Mouse (Mus musculus) ES-Bruce4 (cell line): ENCODE results near the gene Gramd1c.

ENCODE experiments used
- CTCF ChIP-seq: IDR thresholded peaks from one replicate; pipeline ENCODE4 v1.8.1; 2011; ENCODE audit warnings: low read depth, low read length
- POLR2A ChIP-seq: IDR thresholded peaks from one replicate; pipeline ENCODE4 v1.8.1; 2011; ENCODE audit warnings: low read length; ENCODE audit not compliant: insufficient read depth

DNA sequence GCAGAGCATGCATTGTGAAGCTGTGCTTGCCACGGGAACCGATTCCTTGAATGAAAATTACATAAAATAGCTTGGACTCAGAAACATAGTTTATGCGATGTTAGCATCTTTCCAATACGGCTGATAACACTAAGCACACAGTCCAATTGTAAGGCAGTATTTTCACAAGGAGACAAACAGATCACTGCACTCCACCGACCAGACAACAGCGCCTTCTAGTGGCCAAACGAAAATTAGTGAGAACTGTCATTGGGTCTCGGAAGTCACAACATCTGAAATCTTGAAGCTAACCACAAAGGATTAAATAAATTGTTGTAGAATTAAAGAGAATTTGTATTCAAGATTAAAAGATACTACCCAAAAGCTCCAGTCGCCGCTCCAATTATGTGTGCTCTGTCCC lies 4.4 kb downstream of the Gramd1c start:
- no peak for TF ChIP-seq POLR2A
- TF ChIP-seq CTCF, result peak; percentile 51
